Mouse (Mus musculus): ENCODE measurements around the gene Klhdc4. TPM values are rescaled to one million over a fixed set of nuclear protein-coding genes. Genes with fewer than 3 reads are reported as not detected.

Klhdc4 gene
- total RNA-seq (2021), result 10 to 100 TPM; 17.8 to 21.9 TPM

DNA sequence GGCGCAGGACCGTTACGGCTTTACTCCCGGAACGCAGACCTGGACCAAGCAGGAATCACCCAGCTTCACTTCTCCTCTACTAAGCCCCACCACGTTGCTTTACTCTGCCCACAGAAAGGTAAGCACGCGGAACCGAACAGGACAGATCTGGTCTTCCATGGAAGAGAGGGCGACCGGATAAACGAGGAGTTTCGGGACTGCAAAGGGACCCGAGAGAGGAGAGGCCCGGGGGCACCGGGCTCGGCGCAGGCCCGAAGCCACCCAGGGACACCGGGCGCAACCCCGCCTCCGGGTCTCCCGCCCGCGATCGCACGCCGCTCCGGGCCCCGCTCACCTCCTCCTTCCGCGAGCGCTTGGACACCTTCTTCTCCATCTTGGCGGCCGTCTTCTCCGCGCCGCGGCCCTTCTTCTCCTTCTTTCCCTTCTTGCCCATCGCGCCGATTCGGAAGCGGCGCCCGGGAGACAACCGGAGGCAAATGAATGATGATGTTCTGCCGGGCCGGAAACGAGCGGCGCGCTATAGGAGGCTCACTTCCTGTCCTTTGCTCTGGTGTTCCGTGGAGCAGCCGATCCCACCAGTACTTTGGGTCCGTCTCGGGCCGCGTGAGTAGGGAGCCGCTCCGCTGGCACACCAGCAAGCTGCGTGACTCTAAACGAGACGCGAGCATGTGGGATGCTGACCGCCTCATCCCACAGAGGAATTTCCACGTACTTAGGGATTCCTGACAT, at the start of gene Klhdc4:
Klhdc4 (minus strand) TSS at position 522 of the 729 bp plus-strand sequence.
- DNase-seq, result peak; percentile 91

DNA sequence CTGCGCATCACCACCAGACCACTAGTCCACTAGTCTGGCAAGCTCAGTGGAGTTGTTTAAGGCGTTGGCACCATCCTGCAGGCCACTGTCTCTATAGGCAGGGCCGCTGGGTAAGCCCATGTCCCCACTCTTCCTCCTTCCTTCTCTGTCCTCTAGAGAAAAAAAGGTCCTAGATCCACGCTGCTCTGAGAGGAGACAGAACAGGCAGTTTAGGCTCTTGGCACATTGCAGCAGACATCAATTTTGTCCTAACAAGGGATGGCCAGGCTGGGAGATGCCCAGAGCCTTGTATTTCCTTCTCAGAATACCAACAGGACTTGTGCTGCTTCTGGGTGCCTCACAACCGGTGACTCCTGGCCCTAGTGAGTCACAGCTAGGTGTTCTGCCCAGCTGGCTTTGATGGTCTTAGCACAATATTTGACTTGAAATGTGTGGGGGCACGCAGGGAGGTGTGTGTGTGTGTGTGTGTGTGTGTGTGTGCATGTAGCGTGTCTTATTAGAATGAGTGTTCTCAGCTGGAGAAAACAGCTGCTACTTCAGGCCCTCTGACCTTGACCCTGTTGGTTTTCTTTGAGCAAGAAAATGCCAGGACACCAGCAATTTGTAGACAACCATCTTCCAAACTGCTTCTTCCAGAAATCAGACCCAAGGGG, 48.6 kb upstream of the Klhdc4 start:
- DNase-seq, result no peak

DNA sequence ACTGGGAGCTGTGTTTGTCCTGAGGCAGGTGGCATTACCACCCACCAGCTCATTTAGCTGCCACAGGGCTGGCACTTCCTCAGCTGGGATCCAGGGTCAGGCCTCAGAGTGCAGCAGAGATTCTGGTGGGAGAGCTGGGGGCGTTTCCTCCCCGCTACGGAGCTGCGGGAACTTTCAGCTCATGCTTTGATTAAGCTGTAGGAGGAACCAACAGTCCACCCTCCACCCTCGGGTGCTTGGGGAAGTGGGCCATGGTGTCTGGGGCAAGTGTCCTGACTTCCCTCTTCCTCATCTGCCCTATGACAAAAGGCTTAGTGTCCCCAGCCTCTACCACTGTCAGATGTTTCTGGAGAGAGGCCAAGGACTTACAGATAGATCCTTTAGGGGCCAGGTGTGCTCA, 47.8 kb upstream of the Klhdc4 start:
- DNase-seq, result no peak

DNA sequence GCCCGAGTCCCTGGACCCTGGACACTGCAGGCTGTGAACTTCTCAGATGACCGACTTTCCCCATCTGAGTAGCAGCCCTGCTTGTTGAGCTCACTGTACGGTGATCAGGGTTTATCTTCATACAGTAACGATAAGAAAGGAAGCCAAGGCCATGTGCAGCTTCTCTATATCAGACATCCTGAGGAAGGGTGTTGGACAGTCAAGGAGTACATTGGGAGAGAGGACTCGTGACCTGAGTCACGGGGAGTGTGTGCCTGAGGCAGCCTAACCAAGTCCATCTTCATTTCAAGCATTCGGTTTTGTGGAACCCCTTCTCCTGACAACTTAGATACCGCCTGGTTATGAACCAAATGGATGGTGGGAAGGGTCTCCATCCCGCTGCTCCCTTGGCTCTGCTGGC, 46.1 kb upstream of the Klhdc4 start:
- no peak for DNase-seq

DNA sequence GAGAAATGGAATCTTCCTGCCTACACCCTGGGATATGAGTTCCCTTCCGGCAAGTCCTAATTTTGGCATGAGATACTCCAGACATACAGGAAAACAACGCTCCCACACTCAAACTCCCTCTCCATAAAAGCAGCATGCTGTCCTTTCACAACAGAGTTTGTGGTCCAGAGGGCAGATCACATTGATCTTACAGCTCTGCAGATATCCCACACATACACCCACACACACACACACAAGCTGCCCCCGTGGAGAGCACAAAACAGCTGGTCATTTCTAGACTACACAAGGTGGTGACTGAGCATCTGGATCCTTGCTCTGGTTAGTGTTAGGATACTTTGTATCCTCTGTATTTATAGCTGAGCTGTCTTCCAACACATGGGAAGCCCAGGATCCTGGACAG, 45.7 kb upstream of the Klhdc4 start:
- DNase-seq, result no peak

DNA sequence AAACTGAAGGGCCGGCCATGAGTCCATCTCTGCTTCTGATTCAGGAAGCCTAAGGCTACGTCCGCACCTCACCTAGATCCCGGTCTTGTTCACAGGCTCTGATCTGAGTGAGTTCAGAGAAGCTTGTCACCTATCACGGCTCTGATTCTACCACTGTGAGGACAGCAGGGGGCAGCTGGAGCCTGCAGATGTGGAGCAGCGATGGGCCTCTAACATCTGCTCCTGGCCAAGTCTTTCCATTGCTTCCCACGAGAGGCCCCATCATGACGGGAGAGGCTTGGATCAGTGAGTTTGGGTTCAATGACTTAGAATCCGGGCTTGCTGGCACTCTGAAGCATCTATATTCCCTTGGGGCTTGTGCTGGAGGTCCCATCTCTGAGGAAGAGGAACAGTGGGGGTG, 44.7 kb upstream of the Klhdc4 start:
- DNase-seq, result peak; percentile 79

DNA sequence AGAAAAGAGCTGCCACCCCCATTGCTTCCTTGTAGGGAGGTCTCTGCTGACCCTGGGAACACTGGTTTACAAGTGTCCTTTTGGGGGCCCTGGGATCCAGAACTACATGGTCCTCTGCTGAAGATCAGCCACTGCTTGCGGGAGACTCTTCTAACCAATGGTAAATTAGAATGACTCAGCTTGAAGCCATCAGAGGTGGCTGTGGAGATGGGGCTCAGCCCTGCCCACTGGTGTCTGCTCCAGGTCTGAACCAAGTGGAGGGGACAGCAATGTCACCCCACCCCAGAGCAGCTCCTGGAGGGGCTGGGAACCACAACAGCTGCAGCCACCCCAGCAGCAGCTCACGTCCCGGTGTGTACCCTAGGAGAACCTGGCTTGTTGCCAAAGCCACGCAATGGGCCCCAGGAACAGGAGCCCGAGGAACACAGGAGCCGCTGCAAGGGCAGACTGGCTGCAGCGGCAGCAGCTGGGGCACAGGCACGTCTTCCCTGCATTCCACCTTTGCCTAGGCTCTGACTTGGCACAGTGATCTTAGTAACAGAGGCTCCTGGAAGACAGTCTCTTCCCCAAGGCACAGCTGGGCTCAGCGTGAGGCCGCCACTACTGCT, 42.6 kb upstream of the Klhdc4 start:
- DNase-seq, result no peak

DNA sequence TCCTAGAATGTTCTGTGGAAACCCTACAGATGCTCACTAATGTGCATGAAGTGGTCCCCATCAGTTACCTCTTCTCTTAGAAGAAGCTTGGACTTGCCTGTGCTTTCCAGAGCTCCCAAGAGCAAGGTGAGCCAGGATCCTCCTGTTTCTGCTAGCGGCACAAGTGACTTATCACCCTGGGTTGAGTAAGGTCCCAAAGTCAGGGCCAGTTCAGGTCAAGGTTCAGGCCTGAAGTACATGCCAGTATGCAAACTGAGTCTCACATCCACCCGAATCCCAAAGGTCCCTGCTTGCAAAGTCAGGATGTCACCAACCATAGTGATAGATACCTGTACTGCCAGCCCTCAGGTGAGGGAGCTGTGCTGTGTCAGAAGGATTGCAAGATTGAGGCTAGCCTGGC, 40.8 kb upstream of the Klhdc4 start:
- no peak for DNase-seq

DNA sequence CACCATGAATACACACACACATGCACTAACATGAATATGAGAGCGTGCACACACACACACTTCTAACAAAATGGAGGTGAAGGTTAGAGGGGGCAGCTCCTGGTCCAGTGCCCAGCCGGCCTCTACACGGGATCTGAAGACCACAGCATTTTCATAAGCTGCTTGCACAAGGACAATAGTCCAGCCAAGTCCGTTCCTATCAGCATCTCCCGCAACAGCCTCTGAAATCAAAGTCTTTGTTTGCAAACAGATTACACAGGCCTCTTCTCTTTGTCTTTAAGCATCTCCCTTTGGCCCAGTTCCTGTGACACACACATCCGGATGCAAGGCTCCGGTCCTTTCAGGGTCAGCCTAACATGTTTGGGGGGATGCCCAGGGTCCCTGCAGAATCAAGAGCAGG, 39.5 kb upstream of the Klhdc4 start:
- no peak for DNase-seq

DNA sequence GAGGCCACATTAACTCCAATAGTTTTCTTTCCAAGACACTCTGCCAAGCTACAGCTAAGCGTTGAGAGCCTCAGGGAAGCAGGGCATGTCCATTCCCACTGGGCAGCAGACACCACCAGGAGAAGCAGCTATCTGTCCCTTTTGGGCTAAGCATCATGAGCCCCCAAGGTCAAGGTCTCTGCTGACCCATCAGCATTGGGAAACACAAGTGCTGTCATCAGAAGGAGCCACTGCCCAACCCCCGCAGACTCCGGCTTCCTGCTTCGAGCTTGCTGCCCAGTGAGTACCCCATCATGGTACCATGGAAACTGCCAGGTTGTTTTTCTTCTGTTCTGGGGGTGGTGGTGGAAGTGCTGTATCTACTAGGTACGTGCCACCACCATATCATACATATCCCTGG, 38.8 kb upstream of the Klhdc4 start:
- no peak for DNase-seq

DNA sequence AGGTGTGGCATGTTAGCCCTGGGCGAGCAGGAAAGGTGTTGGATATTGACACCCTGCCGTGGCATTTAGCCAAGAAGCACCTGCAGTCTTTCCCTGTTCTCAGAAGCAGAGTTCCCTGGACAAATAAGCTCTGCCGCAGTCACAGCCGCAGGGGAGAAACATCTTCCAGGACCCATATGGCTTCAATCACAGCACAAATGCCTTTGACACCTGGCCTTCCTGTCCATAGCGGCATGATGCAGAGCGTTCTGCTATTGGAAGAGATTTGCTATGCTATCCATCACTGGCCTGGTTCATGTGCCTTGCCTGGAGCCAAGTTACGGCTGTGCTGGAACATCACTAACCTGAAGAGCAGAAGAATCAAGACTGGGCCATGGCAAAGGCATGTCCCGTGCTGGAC, 36.0 kb upstream of the Klhdc4 start:
- no peak for DNase-seq

DNA sequence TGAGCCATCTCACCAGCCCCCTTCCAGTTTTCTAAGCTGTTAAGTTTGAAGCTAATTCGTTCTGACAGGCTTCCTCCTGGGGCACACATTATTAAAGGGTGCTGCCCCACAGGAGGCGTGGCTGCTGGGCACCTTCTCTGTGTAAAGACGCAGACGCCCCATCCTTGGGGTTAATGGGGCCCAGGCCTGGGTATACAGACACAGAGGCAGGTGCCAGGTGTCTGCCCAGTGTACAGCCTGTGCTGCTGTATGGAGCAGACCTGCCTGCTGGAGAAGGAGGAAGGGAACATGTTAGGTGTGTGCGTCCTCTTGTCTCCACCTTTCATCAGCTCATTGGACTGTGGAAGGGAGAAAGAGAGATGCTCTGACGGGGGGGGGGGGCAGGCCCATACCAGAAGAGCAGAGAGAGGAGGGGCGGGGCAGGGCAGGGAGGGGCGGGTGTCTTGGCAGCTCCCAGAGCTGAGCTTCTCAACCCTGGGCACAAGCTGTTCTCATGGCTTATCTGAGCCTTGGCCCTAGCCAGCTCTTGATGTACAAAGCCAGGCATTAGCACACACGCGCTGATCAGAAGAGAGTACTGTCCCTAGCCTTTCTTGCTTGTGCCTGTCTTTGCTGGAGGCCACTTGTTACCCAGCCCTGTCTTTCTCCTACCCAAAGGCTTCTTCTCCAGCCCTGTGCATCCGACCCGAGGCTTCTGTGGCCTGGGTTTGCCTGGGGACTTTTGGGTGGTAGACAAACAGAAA, 32.6 kb upstream of the Klhdc4 start:
- DNase-seq, result no peak

DNA sequence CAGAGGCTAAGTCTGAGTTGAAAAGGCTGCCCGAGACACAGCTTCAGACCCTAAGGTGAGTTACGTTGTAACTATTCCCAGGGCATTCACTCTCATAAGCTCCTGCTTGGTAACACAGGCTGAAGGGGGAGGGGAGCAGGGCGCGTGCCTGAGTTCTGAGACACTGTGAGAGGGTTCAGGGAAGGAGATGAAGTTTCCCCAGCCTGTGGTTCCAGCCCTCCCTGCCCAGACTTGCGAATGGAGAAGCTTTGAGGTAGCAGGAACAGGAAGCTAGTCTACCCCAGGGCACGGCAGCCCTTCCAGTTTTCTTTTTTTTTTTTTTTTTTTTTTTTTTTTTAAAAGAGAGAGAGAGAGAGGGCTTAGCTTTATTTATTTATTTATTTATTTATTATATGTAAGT, 31.9 kb upstream of the Klhdc4 start:
- no peak for DNase-seq

DNA sequence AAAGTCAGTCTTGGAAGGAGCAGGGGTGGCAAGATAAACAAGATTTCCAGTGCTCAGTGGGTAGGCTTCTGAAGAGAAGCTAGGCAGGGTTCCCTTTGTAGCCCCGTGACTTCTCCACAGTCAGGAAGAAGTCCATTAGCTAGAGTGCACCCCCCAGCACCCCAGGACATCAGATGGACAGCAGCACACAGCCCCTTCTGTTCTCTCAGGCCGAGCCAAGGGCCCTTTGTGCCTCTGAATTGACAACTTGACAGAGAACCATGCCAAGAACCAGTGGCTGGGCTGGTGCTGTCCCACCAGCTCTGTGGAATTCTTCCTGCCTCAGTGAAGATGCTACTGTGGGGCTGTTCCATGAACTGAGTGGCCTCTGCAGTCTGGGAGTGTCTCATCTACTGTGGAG, 28.4 kb upstream of the Klhdc4 start:
- DNase-seq, result no peak

DNA sequence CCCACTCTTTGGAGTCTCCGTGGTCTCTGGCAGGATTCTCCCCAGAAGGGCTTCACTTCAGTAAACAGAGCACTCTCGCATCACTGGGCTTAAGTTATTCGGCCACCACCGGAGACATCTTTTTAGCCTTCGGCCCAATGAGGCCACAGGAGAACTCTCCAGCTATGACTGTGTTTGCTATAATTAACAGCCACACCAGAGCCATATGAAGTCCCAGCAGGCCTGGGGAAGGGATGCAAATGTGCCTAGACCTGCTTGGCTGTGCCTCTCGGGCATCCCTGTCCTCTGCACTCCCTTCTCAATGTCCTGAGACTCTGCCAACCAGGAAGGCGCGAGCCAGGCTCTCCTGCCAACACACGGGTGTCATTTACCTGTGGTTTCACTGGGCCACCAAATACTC, 28.0 kb upstream of the Klhdc4 start:
- DNase-seq, result no peak

DNA sequence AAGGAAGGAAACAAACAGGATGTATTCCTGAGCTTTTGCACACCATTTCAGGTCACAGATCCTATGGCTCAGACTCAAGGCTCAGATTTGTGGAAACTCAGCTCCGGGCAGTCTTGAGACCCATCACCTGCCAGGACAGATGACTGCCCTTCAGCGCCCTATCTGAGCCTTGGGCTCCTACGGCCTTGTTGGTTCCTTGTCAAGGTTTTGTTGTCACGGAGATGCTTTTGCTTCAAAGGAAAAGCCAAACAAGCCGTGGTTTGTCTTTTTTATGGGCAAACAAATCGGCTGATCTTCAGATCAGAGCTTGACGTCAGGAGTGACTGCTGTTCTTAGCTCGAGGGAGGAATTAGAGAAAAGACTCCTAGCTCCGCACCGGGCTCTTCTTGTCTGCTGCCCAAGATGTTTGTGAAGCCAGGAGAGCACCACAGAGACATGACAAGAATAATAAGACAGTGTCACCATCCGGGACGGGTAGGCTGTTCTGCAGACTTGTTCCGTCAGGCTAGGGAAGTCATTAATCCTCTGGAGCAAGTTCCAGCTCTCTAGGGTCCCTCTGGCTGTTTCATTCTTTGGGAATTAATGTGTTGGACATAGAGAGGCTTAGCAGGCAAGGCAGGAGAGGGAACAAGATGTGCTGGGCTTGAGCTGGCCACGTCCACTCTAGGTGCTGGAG, 26.8 kb upstream of the Klhdc4 start:
- no peak for DNase-seq

DNA sequence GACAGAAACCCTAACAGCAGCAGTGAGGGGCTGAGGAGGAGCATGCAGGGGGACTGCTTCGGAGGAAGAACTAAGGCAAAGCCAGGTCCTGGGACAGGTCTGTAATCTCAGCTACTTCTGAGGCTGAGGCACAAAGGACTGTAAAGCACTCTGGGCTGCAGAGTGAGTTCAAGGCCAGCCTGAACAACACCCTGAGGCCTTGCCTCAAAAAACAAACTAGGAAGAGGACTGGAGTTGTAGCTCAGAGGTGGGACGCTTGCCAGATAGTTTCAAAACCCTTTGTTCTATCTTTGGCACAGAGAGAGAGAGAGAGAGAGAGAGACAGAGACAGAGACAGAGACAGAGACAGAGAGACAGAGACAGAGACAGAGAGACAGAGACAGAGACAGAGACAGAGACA, 24.2 kb upstream of the Klhdc4 start:
- no peak for DNase-seq

DNA sequence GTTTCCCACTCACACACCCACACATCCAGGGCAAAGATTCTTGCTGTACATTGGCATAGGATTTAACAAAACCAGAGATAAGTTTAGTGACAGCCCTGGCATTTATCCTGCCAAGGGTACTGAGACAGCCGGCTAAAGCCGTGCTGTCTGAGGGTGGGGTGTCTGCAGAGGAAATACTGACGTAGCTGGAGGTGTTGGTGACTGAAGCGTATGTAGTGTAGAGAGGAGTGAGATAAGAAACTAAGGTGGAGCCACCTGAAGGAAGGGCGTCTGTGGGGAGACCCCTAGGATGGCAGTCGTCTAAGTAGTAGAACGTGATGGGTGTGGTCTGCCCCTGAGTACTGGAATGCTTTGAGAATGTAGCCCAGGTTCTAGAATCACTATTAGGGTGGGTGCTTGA, 23.1 kb upstream of the Klhdc4 start:
- DNase-seq, result no peak

DNA sequence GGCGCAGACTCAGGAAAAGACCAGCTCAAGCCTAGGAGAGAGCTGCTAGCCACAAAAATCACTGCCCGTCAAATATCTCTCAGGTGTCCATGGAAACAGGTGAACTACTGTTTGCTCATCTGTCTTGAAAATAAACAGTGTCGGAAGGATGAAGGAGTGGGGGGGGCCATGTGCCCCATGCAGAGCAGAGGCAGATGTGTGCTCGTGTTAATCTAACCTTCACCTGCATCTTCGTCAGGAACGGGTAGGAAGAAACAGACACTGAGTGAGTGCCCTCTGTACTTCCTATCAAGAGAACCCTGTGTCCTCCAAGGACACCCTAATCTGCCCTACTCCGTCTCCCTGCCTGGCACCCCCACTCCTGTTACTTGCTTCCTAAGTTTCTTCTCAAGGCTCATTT, 22.3 kb upstream of the Klhdc4 start:
- DNase-seq, result no peak

DNA sequence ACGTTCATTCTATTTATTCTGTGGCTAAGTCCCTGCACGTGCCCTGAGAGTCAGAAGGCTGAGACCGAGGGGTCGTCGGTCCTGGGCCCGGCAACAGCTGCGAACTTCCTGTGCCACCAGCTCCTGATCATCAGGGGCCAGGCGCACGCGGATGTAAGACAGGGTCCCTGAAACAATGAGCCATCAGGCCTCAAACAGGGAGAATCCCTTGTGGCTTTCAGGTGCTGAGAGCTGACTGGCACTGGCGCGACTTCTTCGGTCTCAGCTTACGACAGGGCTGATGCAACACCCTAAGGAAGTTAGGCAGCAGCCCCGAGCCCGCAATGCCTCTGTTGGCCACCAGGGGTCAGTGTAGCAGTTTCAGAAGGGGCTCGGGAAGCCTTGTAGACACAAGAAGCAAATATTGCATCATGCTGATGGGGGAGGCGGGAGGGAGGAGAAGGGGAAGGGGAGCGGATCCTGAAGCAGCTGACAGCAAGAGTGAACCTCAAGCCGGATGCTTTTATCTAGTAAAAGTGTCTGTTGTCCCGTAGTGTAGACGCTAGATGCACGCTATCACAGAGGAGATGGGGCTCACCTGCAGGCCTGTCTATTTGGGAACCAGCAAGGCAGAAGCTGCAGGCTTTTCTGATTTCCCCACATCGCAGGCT, 21.6 kb upstream of the Klhdc4 start:
- DNase-seq, result peak; percentile 98

DNA sequence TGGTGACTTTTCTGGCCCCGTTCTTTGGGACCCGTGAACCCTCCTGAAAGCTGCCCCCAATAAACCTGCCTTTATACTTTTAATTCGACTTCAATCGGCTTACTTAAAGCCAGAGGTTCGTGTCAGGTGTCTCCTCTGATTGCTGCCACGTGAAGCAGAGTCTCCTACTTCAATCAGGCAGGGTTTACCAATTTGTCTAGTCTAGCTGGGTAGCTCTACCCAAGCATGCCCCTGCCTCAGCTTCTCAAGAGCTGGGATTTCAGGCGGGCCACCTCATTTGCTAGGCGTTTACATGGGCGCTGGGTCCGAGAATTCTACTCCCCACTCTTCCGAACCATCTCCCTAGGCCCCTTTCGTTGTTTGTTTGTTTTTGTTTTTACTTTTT, 21.1 kb upstream of the Klhdc4 start:
- no peak for DNase-seq

DNA sequence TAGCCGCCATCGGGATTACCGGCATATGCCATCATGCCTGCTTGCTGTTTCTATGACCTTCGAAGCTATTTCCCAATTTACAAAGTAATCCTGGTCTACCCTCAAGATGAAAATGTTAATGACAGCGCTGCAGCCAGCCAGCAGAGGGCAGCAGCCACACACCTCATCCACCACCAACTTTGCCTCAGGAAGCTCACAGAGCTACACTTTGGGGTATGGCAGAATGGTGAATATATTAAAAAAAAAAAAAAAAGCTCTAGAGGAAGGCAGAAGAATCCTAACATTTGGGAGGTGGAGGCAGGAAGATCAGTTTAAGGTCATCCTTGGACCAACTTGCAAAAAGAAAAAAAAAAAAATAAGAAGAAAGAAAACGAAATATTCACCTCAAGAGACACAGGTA, 20.6 kb upstream of the Klhdc4 start:
- DNase-seq, result peak; percentile 79
